Mouse (Mus musculus) MEL (cell line): ENCODE results near the gene Fzd5. TPM values are rescaled to one million over a fixed set of nuclear protein-coding genes. Genes with fewer than 3 reads are reported as not detected.

Experiments used
- DNase-seq: peaks from one replicate; pipeline ENCODE4 v3.0.0; 2011; ENCODE audit warnings: low read depth, low spot score
- H3K27ac ChIP-seq: 2 replicates; pipeline ENCODE4 v1.5.1; 2012; ENCODE audit warnings: low read depth, mild to moderate bottlenecking, control low read depth, low read length, moderate library complexity; ENCODE audit not compliant: control insufficient read depth
- H3K27me3 ChIP-seq, 2 experiments: fragments of 150-350 bp in 1 of 2; sonication (generic) in 1 of 2; 2 replicates each; pipeline ENCODE4 v1.6.1; 2012; ENCODE audit warnings: low read length in 2 of 2, mild to moderate bottlenecking in 2 of 2, improper control_type of control experiment in 1 of 2, moderate library complexity in 1 of 2; ENCODE audit not compliant: insufficient read depth in 2 of 2, control insufficient read depth in 1 of 2
- H3K36me3 ChIP-seq, 2 experiments: 2 replicates each; pipeline ENCODE4 v1.6.1; 2012 to 2014; ENCODE audit warnings: low read length in 2 of 2, improper control_type of control experiment in 1 of 2, inconsistent platforms in 1 of 2, mild to moderate bottlenecking in 1 of 2; ENCODE audit not compliant: insufficient read depth in 2 of 2, control insufficient read depth in 1 of 2
- H3K4me1 ChIP-seq, 2 experiments: fragments of 150-350 bp in 1 of 2; sonication (generic) in 1 of 2; 2 replicates each; pipeline ENCODE4 v1.6.1; 2012; ENCODE audit warnings: low read length in 2 of 2, improper control_type of control experiment in 1 of 2, mild to moderate bottlenecking in 1 of 2; ENCODE audit not compliant: insufficient read depth in 2 of 2, control insufficient read depth in 1 of 2
- H3K4me3 ChIP-seq, 2 experiments: fragments of 150-350 bp in 1 of 2; sonication (generic) in 1 of 2; 2 replicates each; pipeline ENCODE4 v1.5.1; 2012; ENCODE audit warnings: low read depth in 2 of 2, low read length in 2 of 2, mild to moderate bottlenecking in 2 of 2, moderate library complexity in 2 of 2, control low read depth in 1 of 2, improper control_type of control experiment in 1 of 2; ENCODE audit not compliant: control insufficient read depth in 1 of 2, insufficient read depth in 1 of 2
- H3K79me2 ChIP-seq: 2 replicates; pipeline ENCODE4 v1.6.1; 2012; ENCODE audit warnings: mild to moderate bottlenecking, low read length, moderate library complexity; ENCODE audit not compliant: control insufficient read depth, poor library complexity, insufficient read depth
- H3K9ac ChIP-seq: 2 replicates; pipeline ENCODE4 v1.6.1; 2012; ENCODE audit warnings: low read depth, mild to moderate bottlenecking, control low read depth, low read length, moderate library complexity; ENCODE audit not compliant: control insufficient read depth, poor library complexity, severe bottlenecking
- H3K9me3 ChIP-seq: fragments of 150-350 bp; sonication (generic); replicated peaks from 2 replicates; pipeline ENCODE4 v1.6.1; 2012; ENCODE audit warnings: mild to moderate bottlenecking, low read length, improper control_type of control experiment, moderate library complexity; ENCODE audit not compliant: insufficient read depth
- BHLHE40 ChIP-seq: IDR thresholded peaks from 2 replicates; pipeline ENCODE4 v1.6.1; 2012; ENCODE audit warnings: low read depth, mild to moderate bottlenecking, inconsistent platforms, low read length, improper control_type of control experiment, borderline replicate concordance
- CHD2 ChIP-seq: IDR thresholded peaks from 2 replicates; pipeline ENCODE4 v1.6.1; 2011; ENCODE audit warnings: low read length, improper control_type of control experiment
- CTCF ChIP-seq, 3 experiments: IDR thresholded peaks in 2 of 3; conservative IDR thresholded peaks in 1 of 3; 2 replicates each; pipeline ENCODE4 v1.5.1; 2011 to 2012; ENCODE audit warnings: low read length in 3 of 3, low read depth in 2 of 3, mild to moderate bottlenecking in 2 of 3, improper control_type of control experiment in 1 of 3, inconsistent platforms in 1 of 3, mixed read lengths in 1 of 3, moderate library complexity in 1 of 3; ENCODE audit not compliant: control insufficient read depth in 1 of 3, insufficient read depth in 1 of 3, poor library complexity in 1 of 3, severe bottlenecking in 1 of 3
- ELF1 ChIP-seq: IDR thresholded peaks from 2 replicates; pipeline ENCODE4 v1.6.1; 2014; ENCODE audit warnings: low read depth, mild to moderate bottlenecking, inconsistent platforms, low read length, improper control_type of control experiment, moderate library complexity
- ETS1 ChIP-seq: IDR thresholded peaks from 2 replicates; pipeline ENCODE4 v1.6.1; 2012; ENCODE audit warnings: low read depth, mild to moderate bottlenecking, inconsistent platforms, low read length, improper control_type of control experiment, moderate library complexity
- GATA1 ChIP-seq: IDR thresholded peaks from 2 replicates; pipeline ENCODE4 v1.6.1; 2011; ENCODE audit warnings: low read depth, low read length, improper control_type of control experiment
- HCFC1 ChIP-seq: IDR thresholded peaks from 2 replicates; pipeline ENCODE4 v1.6.1; 2012; ENCODE audit warnings: low read depth, mild to moderate bottlenecking, inconsistent platforms, low read length, improper control_type of control experiment, moderate library complexity
- MAFK ChIP-seq: IDR thresholded peaks from 2 replicates; pipeline ENCODE4 v1.6.1; 2011; ENCODE audit warnings: low read depth, mild to moderate bottlenecking, low read length, improper control_type of control experiment, borderline replicate concordance
- MAZ ChIP-seq: IDR thresholded peaks from 2 replicates; pipeline ENCODE4 v1.6.1; 2012; ENCODE audit warnings: low read depth, mild to moderate bottlenecking, inconsistent platforms, low read length, improper control_type of control experiment
- MEF2A ChIP-seq: IDR thresholded peaks from 2 replicates; pipeline ENCODE4 v1.6.1; 2014; ENCODE audit warnings: low read depth, mild to moderate bottlenecking, inconsistent platforms, low read length, improper control_type of control experiment; ENCODE audit not compliant: poor library complexity, insufficient replicate concordance, severe bottlenecking; ENCODE audit errors: extremely low read depth
- MYB ChIP-seq: IDR thresholded peaks from 2 replicates; pipeline ENCODE4 v1.6.1; 2011; ENCODE audit warnings: mild to moderate bottlenecking, low read depth, low read length, improper control_type of control experiment
- NELFE ChIP-seq: IDR thresholded peaks from 2 replicates; pipeline ENCODE4 v1.6.1; 2011; ENCODE audit warnings: low read depth, low read length, improper control_type of control experiment
- NRF1 ChIP-seq: IDR thresholded peaks from 2 replicates; pipeline ENCODE4 v1.6.1; 2014; ENCODE audit warnings: low read depth, mild to moderate bottlenecking, inconsistent platforms, low read length, improper control_type of control experiment, moderate library complexity; ENCODE audit not compliant: poor library complexity, insufficient read depth, severe bottlenecking
- POLR2A ChIP-seq, 2 experiments: IDR thresholded peaks; 2 replicates each; pipeline ENCODE4 v1.6.1; 2011 to 2012; ENCODE audit warnings: low read length in 2 of 2, mild to moderate bottlenecking in 2 of 2, control low read depth in 1 of 2, improper control_type of control experiment in 1 of 2, low read depth in 1 of 2, moderate library complexity in 1 of 2; ENCODE audit not compliant: control insufficient read depth in 1 of 2, insufficient read depth in 1 of 2, poor library complexity in 1 of 2
- POLR2AphosphoS2 ChIP-seq: IDR thresholded peaks from 2 replicates; pipeline ENCODE4 v1.6.1; 2011; ENCODE audit warnings: low read length, improper control_type of control experiment
- POLR2AphosphoS5 ChIP-seq: IDR thresholded peaks from 2 replicates; pipeline ENCODE4 v1.6.1; 2012; ENCODE audit warnings: low read depth, borderline replicate concordance, mild to moderate bottlenecking, inconsistent platforms, low read length, moderate library complexity, mixed read lengths
- RCOR1 ChIP-seq: IDR thresholded peaks from 2 replicates; pipeline ENCODE4 v1.6.1; 2012; ENCODE audit warnings: low read depth, mild to moderate bottlenecking, inconsistent platforms, low read length, improper control_type of control experiment
- SIN3A ChIP-seq: IDR thresholded peaks from 2 replicates; pipeline ENCODE4 v1.6.1; 2012; ENCODE audit warnings: low read length, improper control_type of control experiment, inconsistent platforms
- SMC3 ChIP-seq: IDR thresholded peaks from 2 replicates; pipeline ENCODE4 v1.6.1; 2011; ENCODE audit warnings: low read depth, low read length, improper control_type of control experiment
- TAL1 ChIP-seq: IDR thresholded peaks from 2 replicates; pipeline ENCODE4 v1.6.1; 2012; ENCODE audit warnings: mild to moderate bottlenecking, inconsistent platforms, low read length, moderate library complexity, mixed read lengths
- TBP ChIP-seq: IDR thresholded peaks from 2 replicates; pipeline ENCODE4 v1.8.0; 2011; ENCODE audit warnings: low read depth, low read length, improper control_type of control experiment
- TCF12 ChIP-seq: IDR thresholded peaks from 2 replicates; pipeline ENCODE4 v1.6.1; 2014; ENCODE audit warnings: low read depth, mild to moderate bottlenecking, inconsistent platforms, low read length, improper control_type of control experiment, moderate library complexity
- UBTF ChIP-seq: IDR thresholded peaks from 2 replicates; pipeline ENCODE4 v1.6.1; 2012; ENCODE audit warnings: low read depth, mild to moderate bottlenecking, inconsistent platforms, low read length, improper control_type of control experiment, moderate library complexity, borderline replicate concordance; ENCODE audit not compliant: insufficient read depth
- USF1 ChIP-seq: IDR thresholded peaks from 2 replicates; pipeline ENCODE4 v1.6.1; 2014; ENCODE audit warnings: low read depth, mild to moderate bottlenecking, inconsistent platforms, low read length, improper control_type of control experiment, moderate library complexity
- USF2 ChIP-seq, 2 experiments: IDR thresholded peaks; 2 replicates each; pipeline ENCODE4 v1.6.1; 2011 to 2012; ENCODE audit warnings: improper control_type of control experiment in 2 of 2, low read length in 2 of 2, borderline replicate concordance in 1 of 2, inconsistent platforms in 1 of 2, low read depth in 1 of 2, mild to moderate bottlenecking in 1 of 2; ENCODE audit not compliant: insufficient read depth in 1 of 2
- ZC3H11A ChIP-seq: IDR thresholded peaks from 2 replicates; pipeline ENCODE4 v1.6.1; 2012; ENCODE audit warnings: low read depth, mild to moderate bottlenecking, inconsistent platforms, low read length, improper control_type of control experiment
- ZKSCAN1 ChIP-seq: IDR thresholded peaks from 2 replicates; pipeline ENCODE4 v1.6.1; 2012; ENCODE audit warnings: low read depth, mild to moderate bottlenecking, inconsistent platforms, low read length, improper control_type of control experiment, moderate library complexity
- ZMIZ1 ChIP-seq: IDR thresholded peaks from 2 replicates; pipeline ENCODE4 v1.6.1; 2012; ENCODE audit warnings: low read depth, mild to moderate bottlenecking, inconsistent platforms, low read length, improper control_type of control experiment, moderate library complexity
- ZNF384 ChIP-seq: IDR thresholded peaks from 2 replicates; pipeline ENCODE4 v1.6.1; 2012; ENCODE audit warnings: low read depth, mild to moderate bottlenecking, inconsistent platforms, low read length, improper control_type of control experiment
- polyA plus RNA-seq, 2 experiments: library from polyadenylated mRNA; stranded (reverse) in 1 of 2; unstranded in 1 of 2; fragments of >175 nt in 1 of 2; fragments of >200 nt in 1 of 2; gene quantifications; 2 replicates each; pipeline versions ENCODE4 v1.2.1 to v1.2.4; 2012; ENCODE audit warnings: low replicate concordance in 2 of 2, low read depth in 1 of 2; ENCODE audit not compliant: insufficient read length in 2 of 2, insufficient read depth in 1 of 2, missing spikeins in 1 of 2
- total RNA-seq: library from RNA; depleted of rRNA; stranded (reverse); fragments of 300-350 nt; gene quantifications from 2 replicates; pipeline ENCODE4 v1.2.3, GENCODE M21; 2012; rRNA removed

Gene Fzd5
- total RNA-seq, result 1.4 TPM in 2 replicates
- polyA plus RNA-seq, result 1 to 10 TPM in 1 of 2 experiments, not detected in 1; 2.9 TPM

- DNase-seq, result peak; percentile 96
- peak within 1 kb of the TSS; percentile 78 for H3K9ac ChIP-seq
- no peaks in the 10 kb centered on the region for H3K9me3 ChIP-seq
- H3K79me2 ChIP-seq, result no peaks in the 10 kb centered on the region; the same call in 1 of the 2 replicates
- TF ChIP-seq MAFK (no peak), SMC3 (no peak), MEF2A (no peak), CHD2 (no peak), MYB (no peak), ZKSCAN1 (no peak), ETS1 (no peak), POLR2A (IDR thresholded peaks at IDR 0.05; ENCODE audit: control insufficient read depth in 1 of 2, insufficient read depth in 1 of 2, low read depth in 1 of 2, low read length in 2 of 2, poor library complexity in 1 of 2) (peak; percentile 56 to 63; a peak in 3 of 4 replicates), POLR2AphosphoS5 (no peak), ZMIZ1 (peak; percentile 48; the same call in 1 of the 2 replicates), TCF12 (peak; percentile 37), RCOR1 (no peak), HCFC1 (no peak), POLR2AphosphoS2 (no peak), NELFE (peak; percentile 32), ELF1 (peak; percentile 74), TBP (peak; percentile 4; the same call in 1 of the 2 replicates), ZNF384 (no peak), NRF1 (no peak), BHLHE40 (no peak), USF1 (peak; percentile 38; the same call in 1 of the 2 replicates), CTCF (IDR thresholded peaks at IDR 0.05 in 2 of 3, conservative IDR thresholded peaks at IDR 0.05 in 1 of 3; ENCODE audit: control insufficient read depth in 1 of 3, insufficient read depth in 1 of 3, low read depth in 2 of 3, low read length in 3 of 3, poor library complexity in 1 of 3, severe bottlenecking in 1 of 3) (peak in 2 of 3 experiments; percentile 31 to 41; a peak in 4 of 6 replicates), MAZ (peak; percentile 29; the same call in 1 of the 2 replicates), ZC3H11A (no peak), GATA1 (no peak), TAL1 (no peak), SIN3A (no peak), UBTF (no peak), USF2 (IDR thresholded peaks at IDR 0.05; ENCODE audit: borderline replicate concordance in 1 of 2, insufficient read depth in 1 of 2, low read depth in 1 of 2, low read length in 2 of 2) (no peak)
- TF ChIP-seq, all 39 proteins: peak for 9
- H3K4me1 ChIP-seq, result peaks cover 6 to 21% of the 10 kb centered on the region in 2 experiments
- no peaks in the 10 kb centered on the region for H3K27me3 ChIP-seq
- H3K36me3 ChIP-seq, result peaks cover 0 to 13% of the 10 kb centered on the region in 2 experiments; a peak in 2 of 4 replicates
- peak within 1 kb of the TSS; percentile 73 to 92 for H3K4me3 ChIP-seq
- peak within 1 kb of the TSS; percentile 35 for H3K27ac ChIP-seq
Measured at GRCm38 (mm10) chr1:64737502-64738179, at the start of gene Fzd5. Gene Fzd5 (minus strand): TSS chr1:64737751.
